ENCODE assay signal across 25 mouse cellular contexts in genomic region chr14:49089461-49090058, GRCm38 (mm10). TPM values are rescaled to one million over a fixed set of nuclear protein-coding genes. Genes with fewer than 3 reads are reported as not detected.
DNase-seq lines count a peak whose midpoint lies in the region; ATAC-seq lines count a peak whose summit lies in the region.
"Had no signal": no experiment of that assay in that cellular context is flagged by ENCODE, and none has a peak within 500 bp of the region (broad histone marks: within the 10 kb centered on the region; RNA-seq: fewer than 3 reads in every experiment).

No protein-coding gene starts in this region.

- H3K4me2 ChIP-seq in forebrain, embryonic 11.5 days (ENCODE audit: low read depth, low read length, severe bottlenecking): no peak overlapping the region
- no peak overlapping the region for H3K4me2 ChIP-seq in forebrain, embryonic 13.5 days
- H3K4me2 ChIP-seq: heart, embryonic 15.5 days; liver, embryonic 11.5 days; neural tube, embryonic 15.5 days; stomach, embryonic 15.5 days had no signal

- H3K9ac ChIP-seq in forebrain, embryonic 11.5 days (ENCODE audit: low read length): no peak overlapping the region
- H3K9ac ChIP-seq in forebrain, embryonic 13.5 days: no peak overlapping the region
- H3K9ac ChIP-seq: heart, embryonic 15.5 days; neural tube, embryonic 15.5 days; stomach, embryonic 15.5 days had no signal

- H3K9me3 ChIP-seq in forebrain, embryonic 11.5 days (ENCODE audit: control insufficient read depth, low read length): no peaks in the 10 kb centered on the region
- no peaks in the 10 kb centered on the region for H3K9me3 ChIP-seq in forebrain, embryonic 13.5 days (replicated peaks)
- no peaks in the 10 kb centered on the region for H3K9me3 ChIP-seq in hindbrain, embryonic 10.5 days
- H3K9me3 ChIP-seq: heart, embryonic 15.5 days; limb, embryonic 10.5 days; neural tube, embryonic 15.5 days; stomach, embryonic 15.5 days had no signal

- H3K36me3 ChIP-seq in forebrain, embryonic 11.5 days (ENCODE audit: control insufficient read depth, insufficient read depth, low read length): no peaks in the 10 kb centered on the region; the same call in 1 of the 2 replicates
- H3K36me3 ChIP-seq in forebrain, embryonic 13.5 days (ENCODE audit: poor library complexity, severe bottlenecking): peaks cover 11% of the 10 kb centered on the region; the same call in 1 of the 2 replicates
- peaks cover 15% of the 10 kb centered on the region for H3K36me3 ChIP-seq in hindbrain, embryonic 10.5 days

- WGBS in forebrain, embryonic 11.5 days: 4% methylated on average over 6 of the region's 6 CpGs
- WGBS in forebrain, embryonic 13.5 days: 4% methylated on average over 6 of the region's 6 CpGs
- WGBS in hindbrain, embryonic 10.5 days: 23% methylated on average over 6 of the region's 6 CpGs

- no peaks in the 10 kb centered on the region for H3K27me3 ChIP-seq in forebrain, embryonic 11.5 days (ENCODE audit: control insufficient read depth, insufficient read depth, low read length)
- no peaks in the 10 kb centered on the region for H3K27me3 ChIP-seq in forebrain, embryonic 13.5 days
- H3K27me3 ChIP-seq in hindbrain, embryonic 10.5 days (ENCODE audit: insufficient read depth, poor library complexity, severe bottlenecking): no peaks in the 10 kb centered on the region
- H3K27me3 ChIP-seq: heart, embryonic 15.5 days; neural tube, embryonic 15.5 days; stomach, embryonic 15.5 days had no signal

- H3K27ac ChIP-seq in forebrain, embryonic 11.5 days (ENCODE audit: low read depth, low read length): no peak overlapping the region; the same call in 1 of the 2 replicates
- no peak overlapping the region for H3K27ac ChIP-seq in forebrain, embryonic 13.5 days
- no peak overlapping the region for H3K27ac ChIP-seq in hindbrain, embryonic 10.5 days
- H3K27ac ChIP-seq: heart, embryonic 15.5 days; limb, embryonic 10.5 days; neural tube, embryonic 15.5 days; stomach, embryonic 15.5 days had no signal

- ATAC-seq in forebrain, embryonic 11.5 days (replicated peaks; ENCODE audit: low FRiP score): peak; percentile 75
- ATAC-seq in forebrain, embryonic 13.5 days: no peak
- peak; percentile 90 for ATAC-seq in activated CD4-positive, CD25-positive, alpha-beta regulatory T cell, adult 4 months
- no peak for ATAC-seq in megakaryocyte, adult 5-6 weeks (ENCODE audit: poor library complexity, severe bottlenecking)
- ATAC-seq: hindbrain, embryonic 16.5 days had no signal

- peaks cover 3% of the 10 kb centered on the region; the same call in 1 of the 2 replicates for H3K4me1 ChIP-seq in forebrain, embryonic 11.5 days (replicated peaks; ENCODE audit: control insufficient read depth, insufficient read depth, low read length)
- peaks cover 16% of the 10 kb centered on the region for H3K4me1 ChIP-seq in forebrain, embryonic 13.5 days
- peaks cover 12% of the 10 kb centered on the region for H3K4me1 ChIP-seq in hindbrain, embryonic 10.5 days (replicated peaks)
- H3K4me1 ChIP-seq: heart, embryonic 15.5 days; limb, embryonic 10.5 days; neural tube, embryonic 15.5 days; stomach, embryonic 15.5 days had no signal

- DNase-seq in forebrain, embryonic 11.5 days (ENCODE audit: low spot score): no peak
- peak; percentile 53 for DNase-seq in CD4-positive helper T cell, adult 2 months (ENCODE audit: low read depth, low spot score)
- DNase-seq in induced T-regulatory cell, adult 2 months (ENCODE audit: low read depth): peak; percentile 62
- no peak for DNase-seq in gastrocnemius, postnatal 10 days
- DNase-seq in hindbrain, embryonic 10.5 days (ENCODE audit: low spot score): no peak
- DNase-seq: adrenal gland, postnatal 10 days; cerebellum, adult 11 months; cerebellum, postnatal 10 days; gastrocnemius, postnatal 36 days; heart, postnatal 4 days; kidney, adult 18-20 months; kidney, postnatal 14 days; lung, adult 18-20 months; lung, postnatal 14 days; thymus, adult 18-20 months had no signal

- no peak overlapping the region for H3K4me3 ChIP-seq in forebrain, embryonic 11.5 days (ENCODE audit: low read depth, low read length)
- H3K4me3 ChIP-seq in forebrain, embryonic 13.5 days: no peak overlapping the region
- no peak overlapping the region for H3K4me3 ChIP-seq in hindbrain, embryonic 10.5 days
- H3K4me3 ChIP-seq: erythroblast, embryonic 14.5 days; heart, embryonic 15.5 days; limb, embryonic 10.5 days; neural tube, embryonic 15.5 days; stomach, embryonic 15.5 days had no signal

RNA-seq across cellular contexts. Expression of gene Exoc5, which starts 23.1 kb away (rescaled TPM):
- 86.7 and 98.4 TPM in 2 replicates for polyA plus RNA-seq in forebrain, embryonic 11.5 days (2014; fragmentation: Nextera tagmentation; extraction: Ambion mirVana)
- polyA plus RNA-seq in forebrain, embryonic 13.5 days (2015; fragmentation: Nextera tagmentation; extraction: Ambion mirVana): 74.4 TPM in 2 replicates
- 10 to 100 TPM; 21.8 to 22.5 TPM for polyA plus RNA-seq in activated CD4-positive, CD25-positive, alpha-beta regulatory T cell, adult 4 months (2017; shearing (Covaris generic))
- total RNA-seq in gastrocnemius, postnatal 10 days (2021): 10 to 100 TPM; 22.3 to 28.0 TPM
- 59.9 and 63.8 TPM in 2 replicates for polyA plus RNA-seq in hindbrain, embryonic 10.5 days (2016; fragmentation: Nextera tagmentation; extraction: Ambion mirVana)
- 38.2 and 49.1 TPM in 2 replicates for total RNA-seq in megakaryocyte, adult 5-6 weeks (2015)
- total RNA-seq in megakaryocyte, adult 5-6 weeks (2017): 101 and 103 TPM in 2 replicates

RNA-seq across cellular contexts. Expression of gene Ap5m1, which starts 23.7 kb away (rescaled TPM):
- polyA plus RNA-seq in forebrain, embryonic 11.5 days (2014; fragmentation: Nextera tagmentation; extraction: Ambion mirVana): 30.3 and 35.7 TPM in 2 replicates
- 25.4 and 28.7 TPM in 2 replicates for polyA plus RNA-seq in forebrain, embryonic 13.5 days (2015; fragmentation: Nextera tagmentation; extraction: Ambion mirVana)
- polyA plus RNA-seq in activated CD4-positive, CD25-positive, alpha-beta regulatory T cell, adult 4 months (2017; shearing (Covaris generic)): 10 to 100 TPM; 51.0 to 56.1 TPM
- total RNA-seq in gastrocnemius, postnatal 10 days (2021): 10 to 100 TPM in 1 of 2 experiments, 1 to 10 TPM in 1; 9.3 to 10.8 TPM
- polyA plus RNA-seq in hindbrain, embryonic 10.5 days (2016; fragmentation: Nextera tagmentation; extraction: Ambion mirVana): 27.8 and 30.0 TPM in 2 replicates
- 41.4 and 43.4 TPM in 2 replicates for total RNA-seq in megakaryocyte, adult 5-6 weeks (2015)
- 26.5 and 28.9 TPM in 2 replicates for total RNA-seq in megakaryocyte, adult 5-6 weeks (2017)

Comparison
In these comparisons a context has a peak if more than half of its experiments do, and no peak if none do; other contexts are left out.
1. ATAC-seq: peak in forebrain, embryonic 11.5 days (single experiment) and activated CD4-positive, CD25-positive, alpha-beta regulatory T cell, adult 4 months (single experiment); none in forebrain, embryonic 13.5 days (single experiment) and megakaryocyte, adult 5-6 weeks (single experiment).
2. DNase-seq: peak in CD4-positive helper T cell, adult 2 months (single experiment) and induced T-regulatory cell, adult 2 months (single experiment); none in forebrain, embryonic 11.5 days (single experiment), gastrocnemius, postnatal 10 days (single experiment) and hindbrain, embryonic 10.5 days (single experiment).